Comparison of ENCODE assay signal across 12 mouse cellular contexts in the genomic region with DNA sequence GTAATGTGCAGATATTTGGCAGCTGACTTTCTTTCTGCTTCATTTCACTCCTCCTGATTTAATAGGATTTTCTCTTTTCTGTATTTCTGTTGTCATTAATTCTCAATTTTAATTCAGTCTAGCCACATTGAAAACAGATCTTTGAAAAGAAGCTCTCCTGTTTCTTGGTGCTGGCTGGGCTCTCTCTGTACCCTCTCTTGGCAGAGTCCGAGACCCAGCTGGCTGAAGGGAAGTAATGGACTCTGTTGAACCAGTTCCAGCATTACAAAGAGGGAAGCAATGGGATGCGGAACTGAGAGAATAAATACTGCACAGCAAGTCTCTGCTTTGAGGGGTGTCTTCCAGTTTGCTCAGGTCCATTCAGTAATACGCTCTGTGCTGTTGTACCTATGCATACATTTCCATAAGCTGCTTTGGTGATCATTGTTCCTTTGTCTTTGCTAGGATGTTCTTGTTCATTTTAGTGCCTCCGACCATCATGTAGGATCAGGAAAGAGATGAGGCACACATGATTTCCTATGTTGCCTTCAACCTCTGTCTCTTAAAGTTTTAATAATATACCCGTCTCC. TPM values are rescaled to one million over a fixed set of nuclear protein-coding genes. Genes with fewer than 3 reads are reported as not detected.
DNase-seq lines count a peak whose midpoint lies in the region; ATAC-seq and TF ChIP-seq lines count a peak whose summit lies in the region.
"Had no signal": no experiment of that assay in that cellular context is flagged by ENCODE, and none has a peak within 500 bp of the region (broad histone marks: within the 10 kb centered on the region; RNA-seq: fewer than 3 reads in every experiment).

No protein-coding gene starts in this region.

- no peak for TF ChIP-seq CTCF in stomach, postnatal 0 days (IDR thresholded peaks at IDR 0.05; ENCODE audit: low read depth)

- H3K4me1 ChIP-seq in embryonic facial prominence, embryonic 14.5 days (ENCODE audit: control insufficient read depth, insufficient read depth, low read length), result no peaks in the 10 kb centered on the region
- peaks cover 2% of the 10 kb centered on the region for H3K4me1 ChIP-seq in embryonic facial prominence, embryonic 10.5 days
- no peaks in the 10 kb centered on the region for H3K4me1 ChIP-seq in stomach, postnatal 0 days (replicated peaks; ENCODE audit: control insufficient read depth, insufficient read depth)

- ATAC-seq in embryonic facial prominence, embryonic 14.5 days (ENCODE audit: low read depth), result peak; percentile 62; the same call in 1 of the 2 replicates
- no peak for ATAC-seq in stomach, postnatal 0 days (ENCODE audit: low FRiP score, low TSS enrichment)

- H3K4me2 ChIP-seq in embryonic facial prominence, embryonic 14.5 days (ENCODE audit: low read depth, low read length), result no peak overlapping the region
- no peak overlapping the region for H3K4me2 ChIP-seq in stomach, postnatal 0 days (replicated peaks; ENCODE audit: low read depth)
- H3K4me2 ChIP-seq: liver, embryonic 11.5 days had no signal

- H3K9me3 ChIP-seq in embryonic facial prominence, embryonic 14.5 days (ENCODE audit: control insufficient read depth, low read length), result no peaks in the 10 kb centered on the region
- H3K9me3 ChIP-seq in embryonic facial prominence, embryonic 10.5 days, result no peaks in the 10 kb centered on the region
- H3K9me3 ChIP-seq in stomach, postnatal 0 days (ENCODE audit: control insufficient read depth, low read length), result no peaks in the 10 kb centered on the region

- no peak for DNase-seq in embryonic facial prominence, embryonic 14.5 days (ENCODE audit: low spot score)
- DNase-seq in embryonic facial prominence, embryonic 10.5 days (ENCODE audit: low spot score), result no peak
- DNase-seq in left cerebral cortex, postnatal 14 days (ENCODE audit: low spot score in 2 of 2), result peak; percentile 33 to 40
- DNase-seq in left cerebral cortex, postnatal 36 days (ENCODE audit: low spot score in 2 of 2), result no peak
- DNase-seq in cerebellum, adult 9-11 months, result peak; percentile 43
- DNase-seq in layer of hippocampus, postnatal 10 days (ENCODE audit: low spot score in 2 of 2), result peak; percentile 31 to 37
- no peak for DNase-seq in urinary bladder, postnatal 36 days (ENCODE audit: low spot score in 2 of 2)
- no peak for DNase-seq in stomach, postnatal 0 days (ENCODE audit: low spot score)
- DNase-seq: adrenal gland, postnatal 14 days; lung, postnatal 10 days had no signal

- H3K27ac ChIP-seq in embryonic facial prominence, embryonic 14.5 days (replicated peaks; ENCODE audit: low read depth, low read length), result no peak overlapping the region
- no peak overlapping the region for H3K27ac ChIP-seq in embryonic facial prominence, embryonic 10.5 days (replicated peaks)
- no peak overlapping the region for H3K27ac ChIP-seq in stomach, postnatal 0 days (replicated peaks)

- 0 out of 2 replicates have a peak, but pooled peaks cover 9% of the 10 kb centered on the region for H3K36me3 ChIP-seq in embryonic facial prominence, embryonic 14.5 days (ENCODE audit: control insufficient read depth, insufficient read depth, low read length)
- peaks cover 42% of the 10 kb centered on the region for H3K36me3 ChIP-seq in embryonic facial prominence, embryonic 10.5 days (replicated peaks)
- H3K36me3 ChIP-seq in stomach, postnatal 0 days (ENCODE audit: control insufficient read depth, insufficient read depth, low read length), result no peaks in the 10 kb centered on the region

- H3K27me3 ChIP-seq in embryonic facial prominence, embryonic 14.5 days (replicated peaks; ENCODE audit: control insufficient read depth, insufficient read depth, low read length), result no peaks in the 10 kb centered on the region
- H3K27me3 ChIP-seq in embryonic facial prominence, embryonic 10.5 days (replicated peaks; ENCODE audit: low read depth, poor library complexity, severe bottlenecking), result no peaks in the 10 kb centered on the region
- no peaks in the 10 kb centered on the region for H3K27me3 ChIP-seq in stomach, postnatal 0 days (ENCODE audit: control insufficient read depth, insufficient read depth, low read length)

- no peak overlapping the region for H3K4me3 ChIP-seq in embryonic facial prominence, embryonic 14.5 days (ENCODE audit: low read depth, low read length)
- no peak overlapping the region for H3K4me3 ChIP-seq in embryonic facial prominence, embryonic 10.5 days
- no peak overlapping the region for H3K4me3 ChIP-seq in stomach, postnatal 0 days (ENCODE audit: low read depth, low read length)
- H3K4me3 ChIP-seq: erythroblast, embryonic 14.5 days had no signal

- H3K9ac ChIP-seq in embryonic facial prominence, embryonic 14.5 days (ENCODE audit: low read depth, low read length), result no peak overlapping the region
- H3K9ac ChIP-seq in stomach, postnatal 0 days (ENCODE audit: low read length), result no peak overlapping the region

- no peak for TF ChIP-seq EP300 in stomach, postnatal 0 days (optimal IDR thresholded peaks at IDR 0.05)

- intact Hi-C loops in left cerebral cortex, postnatal 14 days (cut with DNase I), result no loop called here
- intact Hi-C loops in left cerebral cortex, postnatal 36 days (cut with DNase I), result loop anchor here (10.0 kb wide), 1 partner anchor 313 kb away; no protein-coding TSS in a partner anchor

- WGBS in embryonic facial prominence, embryonic 14.5 days, result 86% methylated on average over 5 of the region's 5 CpGs
- WGBS in embryonic facial prominence, embryonic 10.5 days, result 94% methylated on average over 5 of the region's 5 CpGs
- WGBS in stomach, postnatal 0 days, result 87% methylated on average over 5 of the region's 5 CpGs

RNA-seq across cellular contexts. Expression of gene Nup35, which starts 50.4 kb away (rescaled TPM):
- polyA plus RNA-seq in embryonic facial prominence, embryonic 14.5 days (2014; fragmentation: Nextera tagmentation; extraction: Ambion mirVana), result 41.8 and 43.4 TPM in 2 replicates
- polyA plus RNA-seq in embryonic facial prominence, embryonic 10.5 days (2016; fragmentation: Nextera tagmentation; extraction: Ambion mirVana), result 64.1 and 68.1 TPM in 2 replicates
- 10 to 100 TPM; 15.2 to 15.9 TPM for total RNA-seq in left cerebral cortex, postnatal 14 days (2021)
- 10 to 100 TPM; 13.6 to 14.0 TPM for total RNA-seq in left cerebral cortex, postnatal 36 days (2021)
- 10 to 100 TPM; 23.3 to 24.6 TPM for total RNA-seq in layer of hippocampus, postnatal 10 days (2021)
- 17.1 and 18.0 TPM in 2 replicates for polyA plus RNA-seq in stomach, postnatal 0 days (2015; fragmentation: Nextera tagmentation; extraction: Ambion mirVana)

RNA-seq across cellular contexts. Expression of gene Dusp19, which starts 50.6 kb away (rescaled TPM):
- polyA plus RNA-seq in embryonic facial prominence, embryonic 14.5 days (2014; fragmentation: Nextera tagmentation; extraction: Ambion mirVana), result 18.1 and 19.3 TPM in 2 replicates
- polyA plus RNA-seq in embryonic facial prominence, embryonic 10.5 days (2016; fragmentation: Nextera tagmentation; extraction: Ambion mirVana), result 16.0 and 16.8 TPM in 2 replicates
- 10 to 100 TPM; 19.7 to 21.3 TPM for total RNA-seq in left cerebral cortex, postnatal 14 days (2021)
- 10 to 100 TPM; 21.4 to 24.1 TPM for total RNA-seq in left cerebral cortex, postnatal 36 days (2021)
- 10 to 100 TPM; 18.4 to 21.1 TPM for total RNA-seq in layer of hippocampus, postnatal 10 days (2021)
- 10.2 and 10.3 TPM in 2 replicates for polyA plus RNA-seq in stomach, postnatal 0 days (2015; fragmentation: Nextera tagmentation; extraction: Ambion mirVana)
- polyA plus RNA-seq: erythroblast, embryonic 14.5 days had no signal

Comparison
In these comparisons a context has a peak if more than half of its experiments do, and no peak if none do; other contexts are left out.
1. DNase-seq: peak in left cerebral cortex, postnatal 14 days (2 of 2), cerebellum, adult 9-11 months (single experiment) and layer of hippocampus, postnatal 10 days (2 of 2); none in embryonic facial prominence, embryonic 14.5 days (single experiment), embryonic facial prominence, embryonic 10.5 days (single experiment), left cerebral cortex, postnatal 36 days (0 of 2), urinary bladder, postnatal 36 days (0 of 2) and stomach, postnatal 0 days (single experiment).